Mouse (Mus musculus) cerebellum, adult 11-12 months (tissue): ENCODE data around the gene Sh2d2a.
"Not testable (repeated sequence)": the region's sequence is repeated elsewhere in the genome, so short reads cannot be mapped to it uniquely, and the experiment has no call there.

Source experiments
- DNase-seq: peaks from one replicate; pipeline ENCODE4 v3.0.0; 2022

Gene Sh2d2a

GRCm38 (mm10) chr3:87857666-87858065 lies 11.1 kb downstream of the Sh2d2a start:
- no peak for DNase-seq

- DNase-seq: peak; percentile 34
These were observed 13.3 kb downstream of the Sh2d2a start for GRCm38 (mm10) chr3:87859813-87860212.

GRCm38 (mm10) chr3:87864111-87864510 lies 17.6 kb downstream of the Sh2d2a start:
- DNase-seq: not testable (repeated sequence)

GRCm38 (mm10) chr3:87877730-87878129 lies 31.2 kb downstream of the Sh2d2a start:
- no peak for DNase-seq

GRCm38 (mm10) chr3:87884291-87884690 lies 37.7 kb downstream of the Sh2d2a start:
- no peak for DNase-seq

GRCm38 (mm10) chr3:87884708-87885251 lies 38.2 kb downstream of the Sh2d2a start:
- DNase-seq: peak; percentile 83

GRCm38 (mm10) chr3:87885281-87886003 lies 38.9 kb downstream of the Sh2d2a start, which contains the start of gene Prcc:
TSS of gene Prcc (minus strand) at chr3:87885608.
- DNase-seq: peak; percentile 96

- no peak for DNase-seq
These were observed 39.4 kb downstream of the Sh2d2a start for GRCm38 (mm10) chr3:87886004-87886365.

- DNase-seq: peak; percentile 71
These were observed 39.9 kb downstream of the Sh2d2a start for GRCm38 (mm10) chr3:87886416-87886815.

GRCm38 (mm10) chr3:87887400-87887799 lies 40.8 kb downstream of the Sh2d2a start:
- DNase-seq: not testable (repeated sequence)

- DNase-seq: no peak
These were observed 44.9 kb downstream of the Sh2d2a start for GRCm38 (mm10) chr3:87891481-87891880.

- DNase-seq: no peak
These were observed 46.9 kb downstream of the Sh2d2a start for GRCm38 (mm10) chr3:87893367-87893905.

GRCm38 (mm10) chr3:87899266-87899665 lies 52.7 kb downstream of the Sh2d2a start:
- no peak for DNase-seq

GRCm38 (mm10) chr3:87899776-87900175 lies 53.2 kb downstream of the Sh2d2a start:
- DNase-seq: no peak

GRCm38 (mm10) chr3:87901036-87901624 lies 54.6 kb downstream of the Sh2d2a start:
- DNase-seq: no peak

GRCm38 (mm10) chr3:87901959-87902358 lies 55.4 kb downstream of the Sh2d2a start:
- DNase-seq: not testable (repeated sequence)

- no peak for DNase-seq
These were observed 57.3 kb downstream of the Sh2d2a start for GRCm38 (mm10) chr3:87903821-87904220.
